Mouse (Mus musculus) left cerebral cortex, adult 2 months (tissue): Measurements from ENCODE around the gene Srebf2. TPM values are rescaled to one million over a fixed set of nuclear protein-coding genes. Genes with fewer than 3 reads are reported as not detected.

Experiments
- DNase-seq, 2 experiments: peaks; one replicate each; pipeline ENCODE4 v3.0.0; 2021 to 2022; ENCODE audit warnings: low spot score in 2 of 2, mixed read lengths in 1 of 2; ENCODE audit errors: extremely low spot score in 1 of 2
- H3K27ac ChIP-seq: fragments of 200-600 bp; 2 replicates; pipeline ENCODE4 v1.8.1; 2022
- H3K4me3 ChIP-seq: fragments of 200-600 bp; 2 replicates; pipeline ENCODE4 v1.8.1; 2022
- CTCF ChIP-seq: fragments of 200-600 bp; IDR thresholded peaks from 2 replicates; pipeline ENCODE4 v1.8.1; 2022; ENCODE audit warnings: antibody characterized with exemption, mild to moderate bottlenecking, moderate library complexity
- intact Hi-C: fragments of 180-260 bp; cut with DNase I; formaldehyde crosslinking; loops from one replicate; pipeline ENCODE4 v1.15.1; 2025
- total RNA-seq, 2 experiments: library from RNA; stranded (reverse); gene quantifications; 2 replicates each; pipeline ENCODE4 v1.2.3; 2021

Srebf2 gene
- total RNA-seq, 2 experiments from 2014 or later = 187 to 202 TPM

DNA sequence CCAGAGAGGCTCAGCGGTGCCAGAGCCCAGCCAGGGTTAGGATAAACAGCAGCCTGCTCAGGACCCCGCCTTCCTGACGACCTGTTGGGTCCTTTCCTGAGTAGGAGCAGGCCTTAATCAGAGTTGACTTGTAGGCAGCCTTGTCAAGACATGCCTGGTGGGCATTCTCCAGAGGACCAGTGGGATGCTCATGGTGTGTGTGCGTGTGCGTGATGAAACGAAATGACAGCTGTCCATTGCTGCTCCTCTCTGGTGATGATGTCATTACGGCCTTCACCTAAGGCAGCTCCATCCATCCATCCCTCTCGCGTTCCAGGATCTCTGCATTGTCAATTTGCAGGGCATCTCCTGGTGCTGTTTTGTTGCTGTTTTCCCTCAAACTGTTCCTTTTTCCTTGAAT lies 12.5 kb downstream of the Srebf2 start:
- intact Hi-C loops = no loop called here
- no peak for TF ChIP-seq CTCF
- no peak for DNase-seq
- H3K27ac ChIP-seq = no peak overlapping the region
- H3K4me3 ChIP-seq = no peak overlapping the region

GRCm38 (mm10) chr15:82160731-82161640 lies 14.0 kb downstream of the Srebf2 start:
- no peak for DNase-seq
- no peak overlapping the region for H3K27ac ChIP-seq
- H3K4me3 ChIP-seq = no peak overlapping the region
- TF ChIP-seq CTCF = no peak
- intact Hi-C loops = no loop called here

- Histone ChIP-seq H3K27ac (no peak overlapping the region), H3K4me3 (no peak overlapping the region)
- DNase-seq = no peak
- intact Hi-C loops = no loop called here
- TF ChIP-seq CTCF = no peak
These were observed 15.1 kb downstream of the Srebf2 start for GRCm38 (mm10) chr15:82161965-82162600.

GRCm38 (mm10) chr15:82163356-82164060 lies 16.5 kb downstream of the Srebf2 start:
- Histone ChIP-seq H3K27ac (peak overlapping the region; percentile 17; the same call in 1 of the 2 replicates), H3K4me3 (no peak overlapping the region)
- no peak for DNase-seq
- no peak for TF ChIP-seq CTCF
- intact Hi-C loops = loop anchor here (2.0 kb wide), 2 partner anchors 17 to 99 kb away; partner anchors contain the start of gene Srebf2

DNA sequence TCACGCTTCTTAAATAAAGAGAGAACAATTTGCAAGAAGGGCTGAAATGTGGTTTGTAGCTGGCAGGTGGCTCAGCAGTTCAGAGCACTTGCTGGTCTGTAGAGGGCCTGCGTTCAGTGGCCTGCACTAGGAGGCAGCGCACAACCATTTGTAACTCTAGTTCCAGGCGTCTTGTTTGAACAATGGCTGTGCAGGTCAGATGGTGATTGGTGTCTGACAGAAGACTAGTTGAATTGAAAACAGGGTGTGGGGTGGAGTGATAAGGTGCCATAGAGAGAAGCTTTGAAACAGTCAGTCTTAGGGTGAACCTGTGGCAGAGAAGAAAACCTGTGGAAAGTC lies 17.0 kb downstream of the Srebf2 start:
- no peak overlapping the region for H3K4me3 ChIP-seq
- H3K27ac ChIP-seq = peak overlapping the region; percentile 17; the same call in 1 of the 2 replicates
- intact Hi-C loops = loop anchor here (2.0 kb wide), 2 partner anchors 17 to 99 kb away; partner anchors contain the start of gene Srebf2
- DNase-seq = no peak
- no peak for TF ChIP-seq CTCF

DNA sequence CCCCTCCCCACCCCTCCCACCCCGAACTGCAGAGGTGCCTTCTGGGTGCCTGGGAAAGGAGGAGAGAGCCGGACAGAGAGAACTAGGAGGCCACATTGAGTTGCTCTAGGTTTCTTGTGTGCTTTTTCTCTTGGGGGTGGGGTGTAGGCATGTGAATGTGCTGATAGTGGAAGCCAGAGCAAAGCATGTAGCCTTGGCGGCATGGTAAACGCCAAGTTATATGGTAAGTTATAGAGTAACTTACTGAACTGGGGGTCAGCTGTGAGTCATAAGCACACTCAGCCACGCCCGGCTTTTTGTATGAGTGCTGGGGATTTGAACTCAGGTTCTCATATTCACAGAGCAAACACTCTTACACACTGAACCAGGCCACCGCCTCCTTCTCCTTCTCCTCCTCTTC lies 17.5 kb downstream of the Srebf2 start:
- no peak overlapping the region for H3K4me3 ChIP-seq
- TF ChIP-seq CTCF = no peak
- H3K27ac ChIP-seq = no peak overlapping the region
- intact Hi-C loops = loop anchor here (2.0 kb wide), 2 partner anchors 18 to 100 kb away; partner anchors contain the start of gene Srebf2
- no peak for DNase-seq

- DNase-seq = peak; percentile 66 to 77
- H3K27ac ChIP-seq = no peak overlapping the region; the same call in 1 of the 2 replicates
- no peak; the same call in none of the 2 replicates for TF ChIP-seq CTCF
- intact Hi-C loops = loop anchor here (2.0 kb wide), 2 partner anchors 19 to 101 kb away; partner anchors contain the start of gene Srebf2
- H3K4me3 ChIP-seq = no peak overlapping the region
These were observed 18.6 kb downstream of the Srebf2 start for GRCm38 (mm10) chr15:82165332-82166239.

DNA sequence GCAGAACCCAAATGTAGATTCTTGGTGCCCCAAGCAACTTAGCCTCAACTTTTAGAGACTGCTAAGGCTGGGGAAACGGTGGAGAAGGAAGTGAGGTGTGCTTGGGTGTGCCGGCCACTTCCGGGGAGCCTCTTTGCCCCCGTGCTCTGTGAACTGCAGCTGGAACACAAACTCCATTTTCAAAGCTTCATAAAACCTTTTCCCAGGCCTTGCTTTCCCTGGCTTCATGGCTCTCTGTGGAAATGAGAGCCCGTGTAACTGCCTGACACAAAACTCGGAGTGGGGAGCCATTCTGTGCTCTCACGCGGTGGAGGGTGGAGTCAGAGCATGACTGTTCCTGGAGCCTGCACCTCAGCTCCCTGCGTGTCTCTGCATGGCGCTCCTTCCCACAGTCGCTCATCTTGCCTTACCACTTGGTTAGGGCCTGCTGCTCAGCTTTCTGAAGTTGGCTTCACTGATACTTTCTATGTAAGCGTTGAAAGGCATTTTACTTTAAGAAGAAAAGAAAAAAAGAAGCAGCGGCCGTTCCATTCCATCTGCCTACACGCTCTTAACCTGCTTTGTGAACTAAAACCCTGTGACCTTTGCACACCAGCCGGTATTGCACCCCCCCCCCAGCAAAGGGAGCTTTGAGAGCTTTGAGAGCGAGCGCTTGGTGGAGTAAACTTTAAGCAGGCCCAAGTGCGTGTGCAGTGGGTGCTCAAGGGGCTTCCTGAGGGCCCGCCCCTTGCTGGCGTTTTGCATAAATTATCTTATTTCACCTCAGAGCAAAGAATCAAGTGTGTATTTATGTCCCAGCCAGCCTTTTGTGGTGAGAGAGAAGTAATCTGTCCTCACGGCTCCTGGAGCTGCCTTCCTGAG lies 19.5 kb downstream of the Srebf2 start:
- H3K27ac ChIP-seq = no peak overlapping the region; the same call in 1 of the 2 replicates
- intact Hi-C loops = no loop called here
- no peak for TF ChIP-seq CTCF
- no peak overlapping the region for H3K4me3 ChIP-seq
- DNase-seq = peak in 1 of 2 experiments; percentile 31

- no peak for DNase-seq
- no peak for TF ChIP-seq CTCF
- no peak overlapping the region for H3K27ac ChIP-seq
- intact Hi-C loops = no loop called here
- H3K4me3 ChIP-seq = no peak overlapping the region
These were observed 20.5 kb downstream of the Srebf2 start for GRCm38 (mm10) chr15:82167201-82168168.
